Mouse (Mus musculus) CH12.LX (cell line): ENCODE results near the gene Pnpla2.

ENCODE experiments used
- JUND ChIP-seq: conservative IDR thresholded peaks from 2 replicates; pipeline ENCODE4 v1.6.1; 2011; ENCODE audit warnings: low read depth, low read length, improper control_type of control experiment
- NELFE ChIP-seq: IDR thresholded peaks from 2 replicates; pipeline ENCODE4 v1.6.1; 2011; ENCODE audit warnings: low read depth, low read length, improper control_type of control experiment

- TF ChIP-seq NELFE (no peak), JUND (no peak)
Observed at GRCm38 (mm10) chr7:141476981-141477370, 22.0 kb downstream of the Pnpla2 start.
